Mouse (Mus musculus) B cell, adult (primary cell): Measurements from ENCODE around the gene Stra6l. TPM values are rescaled to one million over a fixed set of nuclear protein-coding genes. Genes with fewer than 3 reads are reported as not detected.

Source experiments
- total RNA-seq: library from RNA; stranded (reverse); gene quantifications from 4 replicates; pipeline ENCODE4 v1.2.4, GENCODE M21; 2023; ENCODE audit not compliant: inconsistent age

The Stra6l gene
- total RNA-seq: not detected in 4 replicates

DNA sequence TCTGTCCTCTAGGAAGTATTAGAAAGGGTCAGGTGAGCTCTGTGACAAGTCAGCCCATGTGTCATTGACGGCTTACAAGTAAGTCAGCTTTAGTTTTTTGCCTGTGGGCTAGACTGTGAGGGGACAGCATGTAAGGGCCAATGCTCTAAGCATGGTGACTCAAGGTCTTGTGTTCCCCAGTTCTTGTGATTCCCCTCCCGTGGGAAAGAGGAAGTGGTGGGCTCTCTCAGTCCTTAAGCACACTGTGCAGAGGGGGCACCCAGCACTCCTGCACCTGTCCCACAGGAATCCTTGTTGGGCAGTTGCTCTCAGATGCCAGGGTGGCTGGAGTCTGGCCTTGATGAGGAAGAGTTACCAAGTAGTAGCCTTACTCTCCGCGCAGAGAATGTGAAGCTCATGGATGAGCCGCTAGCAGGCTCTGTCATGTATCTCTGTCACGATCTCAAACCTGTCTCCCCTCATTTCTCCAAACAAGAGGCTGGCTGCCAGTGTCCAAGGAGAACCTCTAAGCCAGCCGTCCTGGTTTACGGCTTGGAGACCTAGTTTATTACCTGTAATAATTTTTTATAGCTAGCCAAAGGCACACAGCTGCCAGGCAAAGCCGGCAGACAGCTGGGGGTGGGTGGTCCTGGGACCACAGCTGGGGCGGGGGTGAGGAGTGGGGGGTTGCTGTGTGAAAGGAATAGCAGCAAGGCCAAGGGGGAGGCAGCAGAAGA lies at the start of gene Stra6l:
Gene Stra6l (plus strand): TSS at position 556 of the 716 bp plus-strand sequence.

DNA sequence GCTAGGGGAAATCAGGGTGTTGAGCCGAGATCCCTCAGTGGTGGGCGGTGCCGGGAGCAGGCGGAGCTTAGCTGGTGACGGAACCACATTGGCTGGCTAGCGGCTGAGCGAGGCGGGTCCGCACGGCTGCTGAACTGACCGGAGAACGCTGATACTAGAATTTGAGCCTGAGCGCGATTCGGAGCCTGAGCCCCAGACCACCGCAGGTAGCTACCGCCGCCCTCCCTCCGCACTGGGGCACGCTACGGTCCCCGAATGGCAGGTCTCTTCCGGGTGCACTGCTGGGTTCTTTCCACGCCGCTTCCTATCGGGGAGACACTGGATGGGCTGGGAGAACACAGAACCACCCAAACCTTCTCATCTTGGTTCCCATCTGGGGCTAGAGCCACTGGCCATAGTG lies 49.5 kb upstream of the Stra6l start, which contains the start of gene Aldh1b1:
Gene Aldh1b1 (plus strand): TSS at position 59 of the 400 bp plus-strand sequence.

DNA sequence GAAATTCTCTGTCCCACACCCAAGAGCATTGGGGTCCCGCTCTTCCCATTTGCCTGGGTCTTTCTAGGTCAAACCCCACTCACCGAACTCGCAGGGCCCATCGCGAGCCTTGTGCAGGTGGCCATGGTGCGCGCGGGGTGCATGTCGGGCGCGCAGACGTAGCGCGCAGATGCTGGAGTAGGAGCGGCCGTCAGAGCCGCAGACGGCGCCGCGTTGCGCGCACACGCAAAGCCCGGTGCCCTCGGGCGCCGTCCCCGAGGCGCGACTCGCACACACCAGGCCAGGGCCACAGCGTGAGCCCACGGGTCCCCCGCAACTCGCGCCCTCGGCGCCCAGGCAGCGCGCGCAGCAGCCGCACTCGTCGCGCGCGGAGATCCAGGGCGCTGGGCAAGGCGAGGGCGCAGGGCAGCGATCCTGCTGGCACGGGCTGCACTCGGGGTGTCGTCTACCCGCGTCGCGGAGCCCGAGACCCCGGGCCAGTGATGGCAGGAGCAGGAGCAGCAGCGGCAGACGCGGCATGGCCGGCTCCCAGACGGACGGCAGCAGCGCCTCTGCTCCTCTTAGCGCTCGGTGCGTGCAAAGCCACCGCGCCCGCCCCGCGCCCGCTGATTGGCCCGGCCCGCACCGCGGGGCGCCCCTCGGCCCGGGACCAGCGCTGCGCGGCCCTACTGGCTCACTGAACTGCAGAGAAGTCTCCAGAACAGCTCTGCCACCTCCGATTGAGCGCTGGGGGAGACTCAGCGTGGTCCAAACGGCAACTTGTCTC lies 22.0 kb upstream of the Stra6l start, which contains the start of gene Igfbpl1:
Gene Igfbpl1 (minus strand): TSS at position 649 of the 766 bp plus-strand sequence.

DNA sequence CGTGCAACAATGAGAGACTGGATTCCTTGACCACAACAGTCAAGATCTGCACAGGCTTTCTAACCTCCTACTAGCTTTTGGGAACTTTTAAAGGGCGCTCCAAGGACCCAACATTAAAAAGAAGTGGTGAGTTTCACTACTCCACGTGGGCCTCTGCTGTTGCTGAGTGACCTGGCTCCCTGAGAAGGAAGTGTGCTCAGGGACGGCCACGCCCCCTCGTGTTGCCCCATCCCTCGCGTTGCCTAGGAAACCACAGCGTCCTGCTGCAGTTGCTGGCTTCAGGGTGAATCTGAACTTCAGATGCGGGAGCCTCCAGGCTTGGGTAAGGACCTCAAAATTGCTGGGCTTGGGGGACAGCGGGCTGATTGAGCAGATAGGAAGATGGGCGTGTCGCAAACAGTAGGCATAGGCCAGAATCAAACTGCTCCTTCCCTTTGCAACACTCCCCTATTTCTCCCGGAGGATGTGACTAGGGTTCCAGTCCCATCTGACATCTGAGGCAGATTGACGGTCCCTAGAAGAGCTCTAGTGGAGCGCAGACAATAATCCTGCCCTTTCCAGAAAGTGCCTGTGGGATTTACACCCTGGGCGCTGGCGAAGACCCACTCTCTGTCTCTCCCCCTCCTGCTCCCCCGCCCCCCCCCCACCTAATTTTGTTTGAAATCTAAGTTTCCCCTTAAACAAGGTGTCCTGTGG lies 41.8 kb downstream of the Stra6l start, which contains the start of gene Ccdc180:
Gene Ccdc180 (plus strand): TSS at position 238 of the 696 bp plus-strand sequence.

Other genes with a start within 250 kb of the Stra6l start
- gene Aldh1b1, start 49.6 kb upstream of the Stra6l start, total RNA-seq: 3.8 to 10.1 TPM (median 6.9 TPM) in 4 replicates
- not detected in 4 replicates for gene Igfbpl1, start 21.7 kb upstream of the Stra6l start, total RNA-seq
- 0.22 to 0.72 TPM (median 0.48 TPM) in 4 replicates for gene Ccdc180, start 41.6 kb downstream of the Stra6l start, total RNA-seq
- 14.9 to 19.8 TPM (median 16.8 TPM) in 4 replicates for gene Tdrd7, start 116.7 kb downstream of the Stra6l start, total RNA-seq
- gene Tmod1, start 190.3 kb downstream of the Stra6l start, total RNA-seq: 0.16 TPM in 1 of 4 replicates, not detected in the others